Mouse (Mus musculus) midbrain, embryonic 12.5 days (tissue): ENCODE measurements at regions not wholly inside any gene's neighbourhood (a gene's known extent, or its start where the extent isn't known, plus 50 kb on each side); places are given as distances from the start of the nearest gene placed in this dataset.
"Not testable (repeated sequence)": the region's sequence is repeated elsewhere in the genome, so short reads cannot be mapped to it uniquely, and the experiment has no call there.

ENCODE experiments used
- ATAC-seq: fragments of 200-750 bp; cut with Nextera tagmentation; 2 replicates; pipeline ENCODE4 v1.8.0; 2017; ENCODE audit warnings: low read depth, moderate TSS enrichment, moderate library complexity; ENCODE audit not compliant: low FRiP score
- H3K27ac ChIP-seq: fragments of 300-500 bp; sonication (generic); replicated peaks from 2 replicates; pipeline ENCODE4 v1.5.1; 2016; ENCODE audit warnings: mild to moderate bottlenecking
- H3K27me3 ChIP-seq: fragments of 300-500 bp; sonication (generic); 2 replicates; pipeline ENCODE4 v1.6.1; 2016; ENCODE audit warnings: mild to moderate bottlenecking
- H3K36me3 ChIP-seq: fragments of 300-500 bp; sonication (generic); 2 replicates; pipeline ENCODE4 v1.6.1; 2016
- H3K4me1 ChIP-seq: fragments of 300-500 bp; sonication (generic); 2 replicates; pipeline ENCODE4 v1.6.1; 2016
- H3K4me2 ChIP-seq: fragments of 300-500 bp; sonication (generic); replicated peaks from 2 replicates; pipeline ENCODE4 v1.6.1; 2016; ENCODE audit warnings: mild to moderate bottlenecking, moderate library complexity
- H3K4me3 ChIP-seq: fragments of 300-500 bp; sonication (generic); 2 replicates; pipeline ENCODE4 v1.5.1; 2016; ENCODE audit warnings: mild to moderate bottlenecking
- H3K9ac ChIP-seq: fragments of 300-500 bp; sonication (generic); replicated peaks from 2 replicates; pipeline ENCODE4 v1.6.1; 2016; ENCODE audit warnings: mild to moderate bottlenecking, moderate library complexity
- H3K9me3 ChIP-seq: fragments of 300-500 bp; sonication (generic); 2 replicates; pipeline ENCODE4 v1.6.1; 2016; ENCODE audit warnings: mild to moderate bottlenecking
- WGBS: fragments of 180-500 bp; shearing (Covaris S2); methylation state at CpG from one replicate; pipeline ENCODE4 v1.1.7; 2016; 5-methylcytosine and 5-hydroxymethylcytosine counted together

DNA sequence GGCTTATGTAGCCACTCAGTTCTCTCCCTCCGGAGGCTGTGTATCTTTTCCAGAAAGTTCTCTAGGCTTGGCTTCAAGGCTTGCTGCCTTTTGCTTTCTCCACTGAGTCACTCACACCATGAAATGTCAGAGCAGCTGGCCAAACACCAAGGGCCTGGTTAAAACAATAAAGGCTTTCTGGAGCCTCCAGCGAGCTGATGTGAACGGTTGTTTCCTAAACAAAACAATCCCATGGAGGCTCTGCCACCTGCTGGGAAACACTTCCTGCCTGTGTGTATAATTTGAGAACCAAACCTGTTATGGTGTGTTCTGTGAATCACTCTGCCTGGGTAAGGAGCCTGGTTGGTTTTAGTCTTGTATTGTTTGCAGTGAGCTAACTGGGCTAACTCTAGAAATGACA, 96.7 kb upstream of the Tspan5 start:
- ATAC-seq: no peak
- Histone ChIP-seq H3K9me3 (peaks cover 4% of the 10 kb centered on the region; the same call in 1 of the 2 replicates), H3K27me3 (no peaks in the 10 kb centered on the region; the same call in 1 of the 2 replicates), H3K36me3 (no peaks in the 10 kb centered on the region), H3K27ac (peak overlapping the region; percentile 86; the same call in 1 of the 2 replicates), H3K4me1 (peaks cover 21% of the 10 kb centered on the region), H3K4me3 (no peak overlapping the region), H3K4me2 (peak overlapping the region; percentile 49; the same call in 1 of the 2 replicates), H3K9ac (no peak overlapping the region)
- 16% methylated on average over 3 of the region's 3 CpGs for WGBS

GRCm38 (mm10) chr3:138649699-138650098, 92.3 kb upstream of the Tspan5 start:
- Histone ChIP-seq H3K4me3 (no peak overlapping the region), H3K9me3 (peaks cover 4% of the 10 kb centered on the region; the same call in 1 of the 2 replicates), H3K36me3 (no peaks in the 10 kb centered on the region), H3K9ac (no peak overlapping the region), H3K4me1 (peaks cover 8% of the 10 kb centered on the region), H3K4me2 (no peak overlapping the region), H3K27me3 (no peaks in the 10 kb centered on the region; the same call in 1 of the 2 replicates), H3K27ac (no peak overlapping the region)
- ATAC-seq: no peak
- 93% methylated on average over 6 of the region's 6 CpGs for WGBS

GRCm38 (mm10) chr3:138650671-138651070, 91.3 kb upstream of the Tspan5 start:
- not testable (repeated sequence) for ATAC-seq, H3K9ac ChIP-seq
- 93% methylated on average over 4 of the region's 4 CpGs for WGBS

GRCm38 (mm10) chr3:138651361-138652205, 90.4 kb upstream of the Tspan5 start:
- H3K27me3 ChIP-seq: no peaks in the 10 kb centered on the region
- H3K9me3 ChIP-seq: peaks cover 3% of the 10 kb centered on the region; the same call in 1 of the 2 replicates
- ATAC-seq: no peak
- H3K9ac ChIP-seq: no peak overlapping the region
- no peak overlapping the region for H3K4me3 ChIP-seq
- WGBS: 82% methylated on average over 12 of the region's 12 CpGs
- no peak overlapping the region for H3K27ac ChIP-seq
- no peak overlapping the region for H3K4me2 ChIP-seq
- no peaks in the 10 kb centered on the region for H3K36me3 ChIP-seq
- no peaks in the 10 kb centered on the region; the same call in 1 of the 2 replicates for H3K4me1 ChIP-seq

More at GRCm38 (mm10) chr3:138650671-138651070, 91.3 kb upstream of the Tspan5 start:
- H3K27ac ChIP-seq, H3K9me3 ChIP-seq, H3K27me3 ChIP-seq, H3K36me3 ChIP-seq, H3K4me1 ChIP-seq, H3K4me3 ChIP-seq, H3K4me2 ChIP-seq: not testable (repeated sequence)

DNA sequence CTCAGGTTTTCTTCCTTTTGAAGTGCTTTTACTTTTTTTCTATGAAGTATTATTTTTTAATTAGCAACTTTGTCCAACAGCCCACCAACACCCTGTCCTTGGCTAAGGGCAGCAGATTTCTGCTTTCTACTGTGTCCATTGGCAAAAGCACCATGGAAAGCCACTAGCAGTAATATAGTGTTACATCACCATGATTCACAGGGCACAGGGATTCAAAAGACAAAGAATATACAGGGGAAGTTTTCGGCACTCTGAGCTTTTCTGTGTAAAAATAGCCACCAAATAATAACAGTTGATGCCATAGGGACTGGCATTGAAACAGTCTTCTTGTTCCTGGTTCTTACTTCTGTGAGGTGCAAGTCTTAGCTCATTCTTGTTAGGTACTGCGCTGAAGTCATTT, 89.8 kb upstream of the Tspan5 start:
- Histone ChIP-seq H3K4me1 (no peaks in the 10 kb centered on the region; the same call in 1 of the 2 replicates), H3K9ac (no peak overlapping the region), H3K4me2 (no peak overlapping the region), H3K4me3 (no peak overlapping the region), H3K36me3 (no peaks in the 10 kb centered on the region), H3K27ac (no peak overlapping the region), H3K9me3 (no peaks in the 10 kb centered on the region), H3K27me3 (no peaks in the 10 kb centered on the region)
- 89% methylated on average over 2 of the region's 2 CpGs for WGBS
- ATAC-seq: no peak

DNA sequence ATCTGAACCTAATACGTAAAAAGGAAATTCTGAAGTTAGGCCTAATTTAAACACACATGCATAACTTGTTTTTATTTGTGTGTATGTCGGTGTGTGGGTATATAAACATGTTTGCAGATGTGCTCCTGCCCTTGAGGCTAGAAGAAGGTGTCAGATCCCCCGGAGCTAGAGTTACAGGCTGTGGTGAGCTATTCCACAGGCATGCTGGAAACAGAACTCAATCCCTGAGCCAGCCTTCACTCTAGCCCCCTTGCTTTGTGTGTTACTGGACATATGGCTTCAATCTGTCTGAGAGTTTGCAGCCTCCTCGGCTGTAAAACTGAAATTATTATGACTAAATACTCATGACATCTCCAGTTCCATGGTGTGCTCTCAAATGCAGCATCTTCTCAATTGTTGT, 89.3 kb upstream of the Tspan5 start:
- no peak for ATAC-seq

GRCm38 (mm10) chr3:138653549-138654246, 88.3 kb upstream of the Tspan5 start:
- WGBS: 82% methylated on average over 13 of the region's 13 CpGs
- ATAC-seq: no peak

More for the DNA sequence above, 89.3 kb upstream of the Tspan5 start:
- no peaks in the 10 kb centered on the region for H3K36me3 ChIP-seq
- H3K9ac ChIP-seq: no peak overlapping the region
- H3K4me2 ChIP-seq: no peak overlapping the region
- no peaks in the 10 kb centered on the region for H3K9me3 ChIP-seq
- H3K27ac ChIP-seq: no peak overlapping the region
- WGBS: 87% methylated on average over 4 of the region's 4 CpGs
- no peak overlapping the region for H3K4me3 ChIP-seq
- H3K27me3 ChIP-seq: no peaks in the 10 kb centered on the region
- no peaks in the 10 kb centered on the region; the same call in 1 of the 2 replicates for H3K4me1 ChIP-seq

GRCm38 (mm10) chr3:138654610-138655371, 87.2 kb upstream of the Tspan5 start:
- 82% methylated on average over 16 of the region's 16 CpGs for WGBS

More at GRCm38 (mm10) chr3:138653549-138654246, 88.3 kb upstream of the Tspan5 start:
- no peaks in the 10 kb centered on the region for H3K36me3 ChIP-seq
- H3K27ac ChIP-seq: no peak overlapping the region
- no peak overlapping the region for H3K4me3 ChIP-seq
- H3K4me1 ChIP-seq: no peaks in the 10 kb centered on the region; the same call in 1 of the 2 replicates
- H3K4me2 ChIP-seq: no peak overlapping the region
- no peaks in the 10 kb centered on the region for H3K27me3 ChIP-seq
- no peak overlapping the region for H3K9ac ChIP-seq
- no peaks in the 10 kb centered on the region; the same call in 1 of the 2 replicates for H3K9me3 ChIP-seq

GRCm38 (mm10) chr3:138655479-138655878, 86.5 kb upstream of the Tspan5 start:
- no peaks in the 10 kb centered on the region; the same call in 1 of the 2 replicates for H3K4me1 ChIP-seq
- H3K4me3 ChIP-seq: no peak overlapping the region
- H3K27me3 ChIP-seq: no peaks in the 10 kb centered on the region
- 76% methylated on average over 3 of the region's 3 CpGs for WGBS
- ATAC-seq: no peak
- H3K9me3 ChIP-seq: peaks cover 2% of the 10 kb centered on the region; the same call in 1 of the 2 replicates
- no peak overlapping the region for H3K4me2 ChIP-seq
- no peak overlapping the region for H3K27ac ChIP-seq
- no peaks in the 10 kb centered on the region for H3K36me3 ChIP-seq
- H3K9ac ChIP-seq: no peak overlapping the region

More at GRCm38 (mm10) chr3:138654610-138655371, 87.2 kb upstream of the Tspan5 start:
- Histone ChIP-seq H3K9ac (no peak overlapping the region), H3K27ac (no peak overlapping the region), H3K4me3 (no peak overlapping the region), H3K4me2 (no peak overlapping the region), H3K36me3 (no peaks in the 10 kb centered on the region), H3K27me3 (no peaks in the 10 kb centered on the region), H3K9me3 (peaks cover 2% of the 10 kb centered on the region; the same call in 1 of the 2 replicates), H3K4me1 (no peaks in the 10 kb centered on the region; the same call in 1 of the 2 replicates)
- ATAC-seq: no peak

DNA sequence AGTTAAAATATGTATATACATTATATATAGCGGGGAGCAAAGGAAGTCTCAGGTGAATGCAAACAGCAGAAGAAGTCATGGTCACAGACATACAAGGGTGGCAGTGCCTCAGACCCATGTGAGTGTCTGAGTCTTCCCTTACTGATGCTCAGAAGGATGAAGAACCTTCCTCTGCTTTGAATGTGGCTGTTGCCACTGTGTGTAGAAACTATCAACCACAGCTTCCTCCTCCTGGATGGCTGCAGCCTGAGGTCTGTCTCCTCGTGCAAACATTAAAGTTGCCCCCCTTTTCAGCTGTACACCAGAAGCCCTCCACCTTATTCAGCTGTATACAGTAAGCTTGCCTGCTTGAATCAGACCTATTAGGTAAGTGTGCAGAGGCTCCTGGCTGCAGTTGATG, 79.4 kb upstream of the Tspan5 start:
- H3K4me2 ChIP-seq: no peak overlapping the region
- no peak overlapping the region for H3K9ac ChIP-seq
- H3K36me3 ChIP-seq: no peaks in the 10 kb centered on the region
- H3K4me3 ChIP-seq: no peak overlapping the region
- H3K27me3 ChIP-seq: no peaks in the 10 kb centered on the region
- 90% methylated on average over 2 of the region's 2 CpGs for WGBS
- no peaks in the 10 kb centered on the region for H3K4me1 ChIP-seq
- peaks cover 7% of the 10 kb centered on the region; the same call in 1 of the 2 replicates for H3K9me3 ChIP-seq
- H3K27ac ChIP-seq: no peak overlapping the region
- ATAC-seq: no peak

- Histone ChIP-seq H3K9ac (no peak overlapping the region), H3K4me2 (no peak overlapping the region), H3K27me3 (no peaks in the 10 kb centered on the region), H3K9me3 (peaks cover 5% of the 10 kb centered on the region; the same call in 1 of the 2 replicates), H3K4me3 (no peak overlapping the region), H3K4me1 (no peaks in the 10 kb centered on the region), H3K27ac (no peak overlapping the region), H3K36me3 (no peaks in the 10 kb centered on the region)
- ATAC-seq: no peak
- WGBS: 83% methylated on average over 14 of the region's 14 CpGs
Observed at GRCm38 (mm10) chr3:138668394-138669092, 73.5 kb upstream of the Tspan5 start.
